Mouse (Mus musculus) bone marrow macrophage, adult 2 months (primary cell): ENCODE data around the gene Chn2.

ENCODE experiments used
- CTCF ChIP-seq: IDR thresholded peaks from 2 replicates; pipeline ENCODE4 v1.5.1; 2012; ENCODE audit warnings: low read depth, mild to moderate bottlenecking, low read length, moderate library complexity
- POLR2A ChIP-seq: IDR thresholded peaks from 2 replicates; pipeline ENCODE4 v1.6.1; 2012; ENCODE audit warnings: mild to moderate bottlenecking, low read depth, low read length, borderline replicate concordance

DNA sequence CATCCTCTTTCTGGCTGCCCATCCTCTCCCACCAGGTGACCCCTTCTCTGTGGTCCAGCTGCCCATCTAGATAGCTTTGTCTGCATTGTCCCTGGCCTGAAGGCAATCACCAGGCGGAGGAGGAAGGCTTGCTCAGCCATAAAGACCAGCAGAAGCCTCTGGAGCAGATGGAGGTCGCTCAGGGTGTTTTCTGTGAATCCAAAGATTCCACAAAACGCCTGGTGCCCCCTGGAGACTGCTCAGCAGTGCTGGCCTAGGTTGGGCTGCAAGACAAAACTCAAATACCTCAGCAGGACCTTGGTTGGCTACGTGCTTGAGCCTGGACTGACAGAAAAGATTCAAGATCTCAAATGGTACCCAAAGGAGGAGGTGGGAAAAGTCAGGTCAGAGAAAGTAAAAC, 186.0 kb downstream of the Chn2 start:
- TF ChIP-seq CTCF: no peak
- no peak for TF ChIP-seq POLR2A
